Mouse (Mus musculus) forebrain, postnatal 0 days (tissue): ENCODE results near the gene 9230113P08Rik. TPM values are rescaled to one million over a fixed set of nuclear protein-coding genes. Genes with fewer than 3 reads are reported as not detected.
"Not testable (repeated sequence)": the region's sequence is repeated elsewhere in the genome, so short reads cannot be mapped to it uniquely, and the experiment has no call there.

Source experiments
- ATAC-seq: fragments of 200-750 bp; cut with Nextera tagmentation; 2 replicates; pipeline ENCODE4 v1.8.0; 2017; ENCODE audit warnings: mild to moderate bottlenecking, moderate library complexity
- DNase-seq: peaks from one replicate; pipeline ENCODE4 v3.0.0-alpha.2; 2015
- H3K27ac ChIP-seq: fragments of 300-500 bp; sonication (generic); 2 replicates; pipeline ENCODE4 v1.5.1; 2014; ENCODE audit warnings: low read depth, mild to moderate bottlenecking, antibody characterized with exemption, low read length, moderate library complexity, mixed read lengths
- H3K27me3 ChIP-seq: fragments of 300-500 bp; sonication (generic); 2 replicates; pipeline ENCODE4 v1.6.1; 2014; ENCODE audit warnings: mild to moderate bottlenecking, low read length, mixed read lengths; ENCODE audit not compliant: insufficient read depth
- H3K36me3 ChIP-seq: fragments of 300-500 bp; sonication (generic); 2 replicates; pipeline ENCODE4 v1.6.1; 2014; ENCODE audit warnings: mild to moderate bottlenecking, moderate library complexity; ENCODE audit not compliant: insufficient read depth
- H3K4me1 ChIP-seq: fragments of 300-500 bp; sonication (generic); 2 replicates; pipeline ENCODE4 v1.6.1; 2014; ENCODE audit warnings: antibody characterized with exemption; ENCODE audit not compliant: insufficient read depth
- H3K4me2 ChIP-seq: fragments of 300-500 bp; sonication (generic); 2 replicates; pipeline ENCODE4 v1.6.1; 2014; ENCODE audit warnings: low read depth, mild to moderate bottlenecking, moderate library complexity
- H3K4me3 ChIP-seq: fragments of 300-500 bp; sonication (generic); 2 replicates; pipeline ENCODE4 v1.5.1; 2014; ENCODE audit warnings: low read depth, low read length, mixed read lengths
- H3K9ac ChIP-seq: fragments of 300-500 bp; sonication (generic); 2 replicates; pipeline ENCODE4 v1.6.1; 2014; ENCODE audit warnings: mild to moderate bottlenecking
- H3K9me3 ChIP-seq: fragments of 300-500 bp; sonication (generic); 2 replicates; pipeline ENCODE4 v1.6.1; 2016; ENCODE audit warnings: low read length
- CTCF ChIP-seq: sonication (generic); IDR thresholded peaks from 2 replicates; pipeline ENCODE4 v1.5.1; 2016; ENCODE audit warnings: antibody characterized with exemption, control low read depth, low read depth
- WGBS: fragments of 180-500 bp; shearing (Covaris S2); extraction: QIAGEN DNeasy Blood & Tissue Kit; methylation state at CpG from one replicate; pipeline ENCODE4 v1.1.7; 2014; 5-methylcytosine and 5-hydroxymethylcytosine counted together
- polyA plus RNA-seq: library from polyadenylated mRNA; unstranded; fragments of >200 nt; fragmentation: Nextera tagmentation; extraction: Ambion mirVana; gene quantifications from 2 replicates; pipeline ENCODE4 v1.2.1, GENCODE M21; 2015
- total RNA-seq: library from RNA; depleted of rRNA; stranded (reverse); fragments of >200 nt; gene quantifications from 2 replicates; pipeline ENCODE4 v1.2.3, GENCODE M21; 2014; rRNA removed

9230113P08Rik gene
- total RNA-seq, result not detected in 2 replicates
- polyA plus RNA-seq, result not detected in 2 replicates

GRCm38 (mm10) chr9:35908123-35908522 is at the start of gene 9230113P08Rik:
Gene 9230113P08Rik (plus strand): TSS chr9:35908423.
- not testable (repeated sequence) for H3K36me3 ChIP-seq, H3K4me3 ChIP-seq, H3K9me3 ChIP-seq, H3K4me1 ChIP-seq, DNase-seq, H3K27me3 ChIP-seq, ATAC-seq, H3K4me2 ChIP-seq, H3K9ac ChIP-seq, H3K27ac ChIP-seq

DNA sequence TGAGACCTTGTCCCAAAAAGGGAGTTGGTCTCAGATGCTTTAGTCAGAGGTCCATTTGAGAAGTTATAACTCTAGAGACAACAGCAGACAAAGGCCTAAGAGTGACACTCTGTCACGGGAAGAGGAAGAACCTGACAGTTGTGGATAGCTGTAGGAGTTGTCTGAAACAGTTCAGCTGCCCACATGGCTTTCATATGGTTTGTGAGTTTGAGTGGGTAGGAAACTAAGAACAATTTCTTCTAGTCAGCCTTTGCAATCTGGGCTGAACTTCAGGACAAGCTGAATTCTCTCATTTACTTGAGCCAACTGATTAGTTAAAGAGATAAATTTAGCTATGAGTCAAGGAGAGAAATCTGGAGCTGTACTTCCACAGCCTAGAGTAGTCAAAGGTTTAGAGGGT is 15.1 kb upstream of the 9230113P08Rik start:
- H3K27me3 ChIP-seq, H3K27ac ChIP-seq, ATAC-seq, H3K9ac ChIP-seq, H3K36me3 ChIP-seq, H3K9me3 ChIP-seq, H3K4me2 ChIP-seq, H3K4me3 ChIP-seq, H3K4me1 ChIP-seq, DNase-seq: not testable (repeated sequence)
- 60% methylated on average over 1 of the region's 1 CpGs for WGBS

DNA sequence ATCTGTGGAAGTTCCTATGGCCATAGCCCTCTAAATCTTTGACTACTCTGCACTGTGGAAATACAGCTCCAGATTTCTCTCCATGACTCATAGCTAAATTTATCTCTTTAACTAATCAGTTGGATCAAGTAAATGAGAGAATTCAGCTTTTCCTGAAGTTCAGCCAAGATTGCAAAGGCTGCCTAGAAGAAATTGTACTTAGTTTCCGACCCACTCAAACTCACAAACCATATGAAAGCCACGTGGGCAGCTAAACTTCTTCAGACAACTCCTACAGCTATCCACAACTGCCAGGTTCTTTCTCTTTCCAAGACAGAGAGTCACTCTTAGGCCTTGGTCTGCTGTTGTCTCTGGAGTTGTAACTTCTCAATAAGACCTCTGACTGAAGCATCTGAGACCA is 3.7 kb upstream of the 9230113P08Rik start:
- Histone ChIP-seq H3K9ac (no peak overlapping the region), H3K27me3 (no peaks in the 10 kb centered on the region), H3K4me1 (no peaks in the 10 kb centered on the region), H3K36me3 (no peaks in the 10 kb centered on the region), H3K27ac (no peak overlapping the region), H3K9me3 (no peaks in the 10 kb centered on the region), H3K4me3 (no peak overlapping the region), H3K4me2 (no peak overlapping the region)
- WGBS, result 69% methylated on average over 2 of the region's 2 CpGs
- ATAC-seq (no peak), DNase-seq (no peak)
- no peak for TF ChIP-seq CTCF

- WGBS, result 80% methylated on average over 2 of the region's 2 CpGs
- ATAC-seq (no peak), DNase-seq (no peak)
- no peak for TF ChIP-seq CTCF
- Histone ChIP-seq H3K9me3 (no peaks in the 10 kb centered on the region), H3K4me3 (no peak overlapping the region), H3K27me3 (no peaks in the 10 kb centered on the region), H3K27ac (no peak overlapping the region), H3K4me2 (no peak overlapping the region), H3K36me3 (no peaks in the 10 kb centered on the region), H3K4me1 (no peaks in the 10 kb centered on the region), H3K9ac (no peak overlapping the region)
Observed at GRCm38 (mm10) chr9:35930817-35931216, 22.6 kb downstream of the 9230113P08Rik start.

Other genes with a start within 250 kb of the 9230113P08Rik start
- gene Pate1, start 221.0 kb upstream of the 9230113P08Rik start, total RNA-seq, result not detected in 2 replicates
- gene Pate1, start 221.0 kb upstream of the 9230113P08Rik start, polyA plus RNA-seq, result not detected in 2 replicates
- not detected in 2 replicates for gene Gm17677, start 167.4 kb upstream of the 9230113P08Rik start, total RNA-seq
- gene Gm17677, start 167.4 kb upstream of the 9230113P08Rik start, polyA plus RNA-seq, result not detected in 2 replicates
- gene Gm17727, start 130.3 kb upstream of the 9230113P08Rik start, total RNA-seq, result not detected in 2 replicates
- gene Gm17727, start 130.3 kb upstream of the 9230113P08Rik start, polyA plus RNA-seq, result not detected in 2 replicates
- not detected in 2 replicates for gene Gm27235, start 118.3 kb upstream of the 9230113P08Rik start, total RNA-seq
- not detected in 2 replicates for gene Gm27235, start 118.3 kb upstream of the 9230113P08Rik start, polyA plus RNA-seq
- not detected in 2 replicates for gene D730048I06Rik, start 118.3 kb upstream of the 9230113P08Rik start, total RNA-seq
- gene D730048I06Rik, start 118.3 kb upstream of the 9230113P08Rik start, polyA plus RNA-seq, result not detected in 2 replicates
- not detected in 2 replicates for gene 9230110F15Rik, start 64.3 kb upstream of the 9230113P08Rik start, total RNA-seq
- not detected in 2 replicates for gene 9230110F15Rik, start 64.3 kb upstream of the 9230113P08Rik start, polyA plus RNA-seq
- gene Gm5916, start 220.4 kb downstream of the 9230113P08Rik start, total RNA-seq, result not detected in 2 replicates
- gene Gm5916, start 220.4 kb downstream of the 9230113P08Rik start, polyA plus RNA-seq, result not detected in 2 replicates